Mouse (Mus musculus) erythroid progenitor cell, adult 5-6 weeks (primary cell): Measurements from ENCODE around the gene Sparcl1. TPM values are rescaled to one million over a fixed set of nuclear protein-coding genes. Genes with fewer than 3 reads are reported as not detected.

Source experiments
- ATAC-seq: replicated peaks from 2 replicates; pipeline ENCODE4 v1.8.0; 2016; ENCODE audit warnings: moderate number of reproducible peaks, mild to moderate bottlenecking, moderate TSS enrichment, inconsistent platforms; ENCODE audit not compliant: poor library complexity, low FRiP score, severe bottlenecking
- total RNA-seq, 2 experiments: library from RNA; stranded (forward) in 1 of 2; stranded (reverse) in 1 of 2; fragments of 150-400 nt in 1 of 2; fragments of 186-747, 209-891 nt in 1 of 2; gene quantifications; 2 replicates each; pipeline versions ENCODE4 v1.2.3 to v1.2.4; 2015 to 2017; ENCODE audit warnings: low replicate concordance in 2 of 2

The Sparcl1 gene
- total RNA-seq (2015; ENCODE audit: low replicate concordance): not detected in 2 replicates
- not detected in 2 replicates for total RNA-seq (2017; ENCODE audit: low replicate concordance)

DNA sequence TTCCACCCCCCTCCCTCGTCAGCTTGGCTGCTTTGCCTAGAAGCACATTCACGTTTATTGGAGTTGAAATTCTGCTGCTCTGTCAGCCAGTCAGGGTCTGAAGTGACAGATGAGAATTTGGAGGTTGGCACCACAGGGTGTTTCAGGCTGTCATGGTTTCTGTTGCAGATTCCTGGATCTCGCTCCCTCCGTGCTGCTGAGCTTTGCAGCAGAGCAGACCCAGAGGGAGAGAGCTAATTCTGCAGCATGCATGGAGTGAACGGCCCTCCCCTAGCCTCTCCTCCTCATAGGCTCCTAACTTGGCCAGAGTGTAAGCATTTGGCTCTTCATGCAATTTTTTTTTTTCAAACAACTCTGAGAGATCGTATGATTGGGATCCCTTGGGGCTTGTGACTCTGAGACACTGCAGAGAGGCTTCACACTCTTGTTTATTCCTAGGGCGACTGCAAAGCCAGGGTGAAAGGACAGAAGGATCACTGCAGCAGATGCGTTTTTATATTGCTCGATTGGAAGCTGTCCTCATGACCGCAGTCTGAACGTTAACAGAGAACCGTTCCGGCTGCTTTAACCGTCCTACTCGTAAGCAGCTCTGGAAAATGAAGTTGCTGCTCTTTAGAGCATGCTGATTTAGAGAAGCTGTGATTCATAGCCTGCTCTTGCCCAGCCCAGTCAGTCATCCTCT is at the start of gene Sparcl1:
Sparcl1 (minus strand) TSS at position 243 of the 682 bp plus-strand sequence.
- ATAC-seq: no peak

DNA sequence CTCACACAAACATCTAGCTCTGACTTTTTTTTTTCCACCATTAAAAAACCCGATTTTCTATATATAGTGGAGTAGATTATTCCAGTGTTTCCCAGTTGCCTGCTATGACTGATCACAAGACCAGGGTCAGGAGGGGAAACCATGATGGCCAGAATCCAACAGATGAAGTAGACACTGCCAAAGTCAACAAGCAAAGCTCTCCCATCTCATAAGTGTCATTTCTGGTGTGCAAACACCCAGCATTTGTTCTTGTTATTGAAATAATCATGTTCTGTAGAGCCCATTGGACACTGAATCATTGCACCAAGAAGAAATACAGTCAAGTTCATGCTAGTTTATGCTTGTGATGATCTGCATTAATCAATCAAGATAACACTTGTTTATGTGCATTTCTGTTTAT is 47.9 kb upstream of the Sparcl1 start:
- ATAC-seq: no peak

DNA sequence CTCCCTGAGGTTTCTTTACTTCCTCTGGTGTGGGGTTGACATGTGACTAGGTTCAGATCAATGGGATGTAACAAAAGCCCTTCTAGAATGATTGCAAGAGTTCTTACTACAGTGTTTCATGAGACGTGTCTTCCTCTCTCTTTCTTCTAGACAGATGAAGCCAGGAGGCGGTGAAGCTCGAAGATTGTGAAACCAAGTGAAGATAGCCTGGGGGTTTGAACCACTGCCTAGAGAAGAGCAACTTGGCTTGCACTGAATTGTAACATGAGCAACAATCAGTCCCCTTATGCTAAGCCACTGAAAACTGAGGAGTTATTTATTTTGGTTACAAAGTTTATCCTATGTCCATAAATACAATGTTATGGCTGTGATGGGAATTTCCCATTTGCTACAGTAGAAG is 47.0 kb upstream of the Sparcl1 start:
- no peak for ATAC-seq

DNA sequence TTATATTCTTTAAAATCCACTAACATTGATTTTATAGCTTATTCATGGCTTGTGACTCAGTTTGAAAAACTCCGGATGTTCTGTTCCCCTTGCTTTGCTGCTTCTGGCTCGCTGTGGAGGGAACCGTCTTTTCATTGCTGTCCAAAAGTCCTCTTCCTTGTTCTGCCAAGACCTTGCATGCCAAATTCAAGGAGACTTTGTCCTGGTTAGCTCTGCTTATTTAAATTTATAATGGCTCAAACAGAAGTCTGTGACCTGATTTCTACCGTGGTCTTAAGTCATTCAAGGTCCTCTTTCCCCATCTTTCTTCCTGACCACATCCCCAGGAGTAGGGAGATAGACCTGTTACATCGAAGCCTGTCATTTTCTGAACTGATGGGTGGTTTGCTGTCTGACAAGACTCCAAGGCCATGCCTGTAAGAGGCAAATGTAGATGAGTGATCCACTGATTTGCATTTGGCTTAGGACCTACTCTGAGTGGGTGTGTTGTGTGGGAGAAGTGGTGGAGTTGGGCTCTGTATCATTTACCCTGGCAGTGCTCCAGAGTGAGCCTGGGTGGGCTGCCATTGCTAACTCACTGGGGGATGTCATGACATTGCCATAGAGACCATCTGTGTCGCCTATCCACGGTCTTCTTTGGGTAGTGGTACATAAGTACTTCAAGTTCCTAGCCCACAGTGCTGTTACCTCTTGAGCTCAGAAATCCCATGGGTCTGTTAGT is 45.0 kb upstream of the Sparcl1 start:
- ATAC-seq: no peak

DNA sequence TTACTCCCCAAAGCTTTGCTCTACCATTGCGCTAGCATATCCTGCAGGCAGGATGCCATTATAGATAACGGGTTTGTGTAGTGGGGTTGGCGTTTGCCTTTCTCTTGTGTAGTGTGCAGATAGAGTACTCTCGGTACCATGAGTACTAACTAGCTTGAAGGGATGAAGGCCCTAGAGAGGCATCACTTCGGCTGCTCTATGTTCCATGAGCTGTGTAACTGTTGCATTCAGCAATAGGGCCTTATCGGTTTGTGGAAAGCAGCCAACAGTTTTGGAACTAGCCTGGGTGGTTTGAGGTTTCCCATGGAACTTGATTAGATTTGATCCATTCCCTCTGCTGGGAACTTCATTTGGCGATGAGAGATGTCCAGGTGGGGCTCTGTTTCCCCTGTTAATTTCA is 44.2 kb upstream of the Sparcl1 start:
- ATAC-seq: no peak

DNA sequence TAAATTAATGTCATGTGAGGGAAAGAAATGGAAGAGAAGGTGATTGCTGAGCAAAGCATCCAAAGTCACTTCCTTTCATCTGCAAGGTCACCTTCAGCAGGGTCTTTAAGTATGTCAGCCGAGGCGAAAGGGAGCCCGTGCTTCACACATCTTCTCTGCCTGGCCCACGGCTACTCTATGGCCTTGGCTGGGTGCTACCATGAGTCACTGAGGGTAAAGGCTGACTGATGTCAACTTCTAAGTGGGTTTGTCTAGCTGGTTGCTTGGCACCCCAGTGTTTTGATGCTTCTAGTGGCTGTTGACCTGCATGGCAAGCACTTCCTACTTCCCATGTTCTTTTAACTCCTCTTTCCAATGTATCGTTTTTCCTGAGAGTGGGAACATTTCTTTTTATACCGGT is 36.7 kb upstream of the Sparcl1 start:
- no peak for ATAC-seq

DNA sequence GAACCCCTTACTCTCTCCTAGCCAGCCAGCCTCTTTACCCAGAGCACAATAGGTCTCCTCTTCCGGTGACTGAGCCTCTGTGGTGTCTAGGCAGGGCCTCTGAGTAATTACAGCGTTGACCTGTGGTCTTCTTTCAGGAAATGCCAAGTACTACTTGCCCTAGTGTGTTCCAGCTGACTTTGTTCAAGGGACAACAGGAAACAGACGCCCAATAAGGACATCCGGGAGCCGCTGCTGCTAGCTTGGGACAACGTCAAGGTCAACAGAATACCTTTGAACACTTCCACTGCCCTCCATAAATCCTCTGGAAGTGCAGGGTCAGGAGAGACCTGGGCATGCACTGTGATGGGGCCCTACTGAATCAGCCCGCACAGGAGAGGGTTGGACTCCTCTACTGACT is 35.8 kb upstream of the Sparcl1 start:
- ATAC-seq: no peak

DNA sequence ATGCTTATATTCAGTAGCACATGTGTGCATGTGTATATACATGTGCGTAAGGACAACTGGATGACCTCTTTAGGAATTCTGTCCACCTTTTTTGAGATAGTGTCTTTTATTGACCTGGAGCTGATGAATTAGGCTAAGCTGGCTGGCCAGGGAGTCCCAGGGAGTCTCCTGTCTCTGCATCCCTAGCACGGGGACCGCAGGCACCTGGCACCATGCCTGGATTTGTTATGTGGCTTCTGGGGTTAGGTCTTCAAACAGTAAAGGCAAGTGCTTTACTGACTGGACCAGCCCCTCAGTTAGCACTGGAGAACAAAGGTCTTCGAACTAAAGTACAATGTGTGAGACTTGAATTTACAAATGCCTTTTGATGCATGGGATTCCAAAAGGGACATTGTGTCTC is 30.5 kb upstream of the Sparcl1 start:
- no peak for ATAC-seq

DNA sequence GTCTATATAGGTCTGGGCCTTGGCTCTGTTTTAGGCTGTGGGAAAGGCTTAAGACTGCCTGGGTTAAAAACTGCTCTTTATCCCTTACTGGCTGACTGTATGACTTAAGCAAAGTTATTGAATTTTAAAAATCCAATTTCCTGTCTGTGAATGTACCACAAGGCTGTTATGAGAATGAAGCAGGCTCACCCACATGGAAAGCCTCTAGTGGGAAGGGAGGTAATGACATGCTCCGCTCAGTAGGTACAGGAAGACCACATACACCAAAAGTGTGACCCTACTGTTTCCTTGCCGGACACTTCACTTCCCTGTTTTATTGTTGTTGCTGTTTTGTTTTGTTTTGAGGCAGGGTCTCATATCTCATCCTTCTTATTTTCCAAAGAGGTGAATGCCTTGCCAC is 27.5 kb upstream of the Sparcl1 start:
- ATAC-seq: no peak

DNA sequence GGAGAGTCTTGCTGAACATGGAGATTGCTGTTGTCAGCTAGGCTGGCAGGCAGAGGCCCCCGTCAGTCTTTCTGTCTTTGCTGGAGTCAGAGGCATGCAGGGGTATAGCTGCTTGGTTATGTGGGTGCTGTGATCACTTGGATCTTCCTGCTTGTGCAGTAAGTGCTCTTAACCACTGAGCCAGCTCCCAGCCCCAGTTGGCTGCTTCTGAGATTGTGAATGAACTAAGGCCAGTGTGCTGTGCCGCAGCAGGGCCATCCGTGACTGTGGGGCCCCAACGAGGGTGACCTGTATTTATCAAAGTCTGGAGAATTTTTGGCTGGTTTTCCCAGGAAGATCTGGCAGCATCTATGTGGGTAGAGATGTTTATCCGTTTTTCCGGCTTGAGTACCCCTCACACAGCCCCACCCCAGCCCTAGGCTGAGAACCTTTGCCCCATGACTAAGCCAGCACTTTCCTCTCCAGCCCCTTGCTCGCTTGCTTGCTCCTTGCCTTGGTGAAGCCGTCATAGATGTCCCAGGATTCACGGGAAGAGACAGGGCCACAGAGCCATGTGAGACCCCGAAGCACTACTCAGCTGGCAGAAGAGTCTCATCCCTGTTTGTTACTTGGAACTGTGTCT is 24.5 kb upstream of the Sparcl1 start:
- no peak for ATAC-seq

DNA sequence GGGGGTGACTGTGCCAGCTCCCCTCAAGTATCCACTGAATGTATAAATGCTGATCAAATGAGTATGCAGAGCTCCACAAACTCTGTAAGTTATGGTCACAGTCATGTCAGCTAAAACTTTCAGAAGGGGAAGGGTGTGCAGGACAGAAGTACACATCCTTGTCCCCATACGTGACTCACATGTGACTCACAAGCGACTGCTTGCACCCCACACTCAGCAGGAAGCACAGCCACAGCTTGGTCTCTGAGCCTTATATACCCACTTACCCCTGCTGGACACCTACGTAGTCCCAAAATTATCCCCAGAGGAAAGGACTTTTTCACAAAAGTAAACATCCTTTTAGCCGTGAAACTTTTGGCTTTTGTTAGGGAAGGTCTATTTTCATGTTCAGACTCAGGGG is 20.2 kb upstream of the Sparcl1 start:
- no peak for ATAC-seq

DNA sequence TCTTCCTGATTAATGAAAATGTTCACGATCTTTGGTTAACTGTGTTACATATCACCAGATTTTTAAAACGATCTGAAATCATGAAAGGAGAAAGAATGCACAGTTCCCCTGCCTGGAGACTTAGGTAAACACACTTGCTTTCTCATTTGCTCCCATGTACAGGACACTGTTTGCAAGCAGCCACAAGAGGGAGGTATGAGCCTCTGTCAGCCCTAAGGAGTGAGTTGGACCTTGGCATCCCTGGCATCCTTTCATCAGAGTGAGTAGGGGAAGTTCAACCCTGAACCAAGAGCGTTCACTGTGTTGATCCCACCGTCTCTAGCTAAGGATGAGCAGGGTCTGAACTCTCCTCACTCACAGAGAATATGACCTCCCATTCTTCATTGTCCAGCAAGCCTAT is 18.0 kb upstream of the Sparcl1 start:
- no peak for ATAC-seq

DNA sequence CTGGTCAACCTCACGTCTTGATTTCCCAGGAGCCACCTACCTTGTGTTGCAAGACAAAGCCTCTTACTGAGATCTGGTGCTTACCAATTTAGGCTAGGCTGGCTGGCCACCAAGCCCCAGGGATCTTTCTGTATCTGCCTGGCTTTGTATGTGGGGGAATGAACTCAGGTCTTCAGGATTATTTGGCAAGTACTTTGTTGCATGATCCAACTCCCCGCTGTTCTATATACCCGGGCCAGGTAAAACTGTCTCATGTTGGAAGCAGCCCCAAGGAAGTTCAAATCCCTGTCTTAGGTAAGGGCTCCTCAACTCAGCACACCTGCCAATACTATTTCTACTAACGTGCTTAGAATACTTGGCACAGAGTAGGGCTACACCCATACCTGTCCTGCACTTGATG is 17.4 kb upstream of the Sparcl1 start:
- ATAC-seq: no peak

DNA sequence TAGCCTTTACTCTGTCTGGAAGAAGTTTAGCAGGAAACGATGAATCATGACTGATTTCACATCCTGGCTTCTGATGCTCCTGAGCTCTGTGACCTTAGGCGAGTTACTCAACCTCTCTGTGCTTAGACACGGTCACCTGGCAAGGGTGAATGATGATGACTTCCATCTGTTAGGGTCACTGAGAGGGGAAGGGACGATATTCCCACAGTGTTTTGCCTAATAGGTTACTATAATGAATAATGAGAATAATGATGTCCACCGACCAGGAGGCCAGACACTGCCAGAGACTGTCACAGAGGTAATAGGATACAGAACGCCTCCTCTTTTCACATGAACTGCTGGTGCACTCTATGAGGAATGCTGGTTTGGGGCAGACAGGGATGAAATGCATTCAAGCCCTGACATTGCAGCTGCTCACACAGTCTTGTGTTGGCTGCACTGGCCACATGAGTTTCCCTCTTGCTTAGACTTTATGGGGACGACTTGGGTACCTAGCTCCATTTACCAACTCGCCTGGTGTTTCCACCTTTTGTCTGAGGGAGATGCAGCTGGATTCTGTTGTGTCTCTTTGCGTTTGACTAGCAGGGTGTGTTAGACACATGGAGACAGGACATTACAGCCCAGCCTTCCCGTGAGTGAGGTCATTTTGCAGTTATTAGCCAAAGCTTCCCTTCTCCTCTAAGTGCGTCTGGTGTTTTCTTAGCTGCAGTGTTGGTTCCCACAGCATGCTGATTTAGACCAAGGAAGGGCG is 14.9 kb upstream of the Sparcl1 start:
- ATAC-seq: no peak

DNA sequence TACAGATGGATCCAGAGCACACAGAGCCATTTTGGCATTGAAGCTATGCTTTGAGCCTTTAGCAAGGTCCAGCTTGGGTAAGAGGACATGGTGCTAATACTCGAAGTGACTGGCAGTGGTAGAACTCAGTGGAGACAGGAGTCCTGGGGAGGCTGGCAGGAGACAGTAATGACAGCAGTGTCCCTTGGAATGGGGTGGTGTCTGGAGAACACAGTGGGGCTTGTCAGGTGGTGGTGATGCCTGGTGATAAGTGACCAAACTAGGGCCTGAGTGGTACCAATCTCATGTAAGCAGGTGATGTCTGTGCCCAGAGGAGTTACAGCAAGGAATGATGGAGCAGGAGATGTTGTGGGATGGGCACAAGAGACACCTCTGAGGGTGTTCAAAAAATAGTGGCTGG is 13.8 kb upstream of the Sparcl1 start:
- no peak for ATAC-seq

DNA sequence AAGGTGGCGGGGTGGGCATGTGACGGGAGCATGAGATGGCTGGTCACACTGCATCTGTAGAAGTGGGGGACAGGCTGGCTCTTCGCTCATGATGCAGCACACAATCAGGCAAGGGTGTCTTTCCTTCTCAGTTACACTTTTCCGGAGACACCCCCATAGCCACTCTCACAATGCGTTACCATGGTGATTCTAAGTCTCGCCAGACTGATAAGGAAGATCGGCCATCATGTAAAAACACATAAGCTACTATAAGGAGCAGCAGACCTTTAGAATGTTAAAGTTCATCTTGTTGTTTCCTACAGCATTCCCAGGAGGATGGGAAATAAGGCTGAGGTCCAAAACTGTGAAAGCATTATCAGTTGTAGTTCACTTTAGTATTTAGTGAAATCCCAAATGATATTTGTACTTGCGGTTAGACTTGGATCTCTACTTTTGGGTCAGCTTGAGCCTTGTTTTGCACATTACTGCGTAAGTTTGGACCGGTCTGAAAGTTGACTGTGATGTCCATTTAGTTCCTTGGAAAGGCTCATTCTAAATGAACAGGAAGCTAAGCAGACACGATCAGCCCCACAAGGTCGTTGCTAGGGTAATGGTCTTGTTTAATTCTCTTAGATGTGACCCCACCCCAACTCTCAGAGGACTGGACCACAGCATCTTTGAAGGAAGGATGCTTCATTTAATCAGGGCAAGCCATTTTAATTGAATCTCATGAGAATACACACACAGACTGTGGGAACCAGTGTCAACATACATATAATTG is 13.2 kb upstream of the Sparcl1 start:
- ATAC-seq: no peak

DNA sequence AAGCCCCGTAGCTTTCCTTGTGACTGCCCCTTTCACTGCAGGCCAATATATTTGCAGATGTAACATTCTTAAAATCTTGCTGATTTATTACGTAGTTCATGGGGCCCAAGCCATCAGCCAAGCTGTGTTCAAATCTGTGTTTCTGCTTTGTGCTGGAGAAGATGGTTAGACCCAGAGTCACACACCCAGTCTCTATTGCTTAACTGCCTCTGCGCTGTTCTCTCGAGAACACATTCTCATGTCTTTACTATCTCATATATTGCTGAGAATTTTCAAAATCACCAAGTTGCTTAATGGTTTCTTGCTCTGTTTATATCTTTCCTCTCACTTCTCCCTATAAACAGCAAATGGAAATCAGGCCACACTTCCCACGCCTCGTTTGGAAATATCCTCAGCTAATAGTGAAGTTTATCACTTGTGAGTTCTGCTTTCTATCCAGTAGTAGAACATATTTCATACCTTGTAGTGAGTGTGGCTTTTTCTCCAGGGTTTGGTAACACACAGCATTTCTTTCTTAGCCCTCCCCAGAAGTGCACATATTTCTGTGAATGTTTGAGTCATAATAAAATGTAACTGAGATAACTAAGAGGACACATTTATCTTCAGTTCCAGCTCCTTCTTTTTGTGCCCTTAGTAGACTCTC is 10.6 kb upstream of the Sparcl1 start:
- no peak for ATAC-seq

DNA sequence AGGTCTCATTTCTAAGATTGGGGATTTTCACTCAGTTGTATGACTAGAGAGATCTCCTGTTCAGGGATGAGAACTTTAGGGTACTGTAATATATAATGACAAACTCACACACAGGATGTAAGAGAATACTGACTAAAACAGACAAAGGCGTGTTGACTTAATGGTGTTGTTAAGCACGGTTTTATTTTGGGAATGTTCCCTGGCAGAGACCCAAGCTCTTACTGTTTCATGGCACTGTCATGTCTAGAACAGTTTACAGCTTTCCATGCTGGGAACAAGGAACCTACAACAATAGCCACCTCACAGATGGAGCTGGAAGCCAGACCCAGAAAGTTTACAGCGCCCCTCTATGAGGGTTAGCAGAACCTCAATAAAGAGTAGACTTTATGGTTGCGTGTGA is 2.4 kb upstream of the Sparcl1 start:
- ATAC-seq: no peak

DNA sequence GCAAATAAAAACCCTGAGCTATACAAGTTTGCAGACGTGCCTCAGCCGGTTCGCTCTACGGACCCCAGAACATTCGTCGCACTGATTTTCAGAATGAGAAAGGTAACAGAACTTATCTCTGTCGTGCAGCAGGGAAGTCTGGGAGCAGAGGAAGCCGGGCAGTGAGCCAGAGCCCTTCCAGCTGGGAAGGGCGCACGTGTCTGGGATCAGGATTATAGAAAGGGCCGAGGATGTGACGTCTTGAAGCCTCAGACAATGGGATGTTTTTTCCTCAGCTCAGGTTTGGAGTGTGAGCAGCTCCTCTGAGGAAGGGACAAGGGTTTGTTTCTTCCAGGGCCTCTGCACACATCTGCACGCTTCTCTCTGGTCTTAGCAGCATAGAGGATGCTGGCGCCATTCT is 1.6 kb upstream of the Sparcl1 start:
- no peak for ATAC-seq
